Mouse (Mus musculus) midbrain, embryonic 10.5 days (tissue): Measurements from ENCODE around the gene Stx8. TPM values are rescaled to one million over a fixed set of nuclear protein-coding genes. Genes with fewer than 3 reads are reported as not detected.
A peak's percentile ranks its signal among the peaks of the same experiment; 100 is the strongest.

Experiments
- DNase-seq: peaks from one replicate; pipeline ENCODE4 v3.0.0-alpha.2; 2017; ENCODE audit warnings: low spot score
- H3K27ac ChIP-seq: fragments of 300-500 bp; sonication (generic); replicated peaks from 2 replicates; pipeline ENCODE4 v1.5.1; 2016; ENCODE audit warnings: mild to moderate bottlenecking
- H3K27me3 ChIP-seq: fragments of 300-500 bp; sonication (generic); 2 replicates; pipeline ENCODE4 v1.6.1; 2016; ENCODE audit warnings: low read depth, mild to moderate bottlenecking; ENCODE audit not compliant: poor library complexity, severe bottlenecking
- H3K36me3 ChIP-seq: fragments of 300-500 bp; sonication (generic); 2 replicates; pipeline ENCODE4 v1.6.1; 2016; ENCODE audit warnings: mild to moderate bottlenecking, moderate library complexity
- H3K4me1 ChIP-seq: fragments of 300-500 bp; sonication (generic); 2 replicates; pipeline ENCODE4 v1.6.1; 2016
- H3K4me3 ChIP-seq: fragments of 300-500 bp; sonication (generic); 2 replicates; pipeline ENCODE4 v1.5.1; 2016; ENCODE audit warnings: mild to moderate bottlenecking, moderate library complexity
- H3K9me3 ChIP-seq: fragments of 300-500 bp; sonication (generic); replicated peaks from 2 replicates; pipeline ENCODE4 v1.6.1; 2016; ENCODE audit warnings: mild to moderate bottlenecking
- WGBS: fragments of 180-500 bp; shearing (Covaris S2); methylation state at CpG from one replicate; pipeline ENCODE4 v1.1.7; 2016; 5-methylcytosine and 5-hydroxymethylcytosine counted together
- polyA plus RNA-seq: library from polyadenylated mRNA; unstranded; fragments of >200 nt; fragmentation: Nextera tagmentation; extraction: Ambion mirVana; gene quantifications from 2 replicates; pipeline ENCODE4 v1.2.1, GENCODE M21; 2016

The Stx8 gene
- polyA plus RNA-seq, 1 experiment from 2014 or later, result 47.0 TPM

- Histone ChIP-seq H3K27ac (no peak overlapping the region), H3K4me3 (no peak overlapping the region), H3K4me1 (peaks cover 8% of the 10 kb centered on the region), H3K27me3 (no peaks in the 10 kb centered on the region), H3K36me3 (no peaks in the 10 kb centered on the region), H3K9me3 (no peaks in the 10 kb centered on the region)
- no peak for DNase-seq
- 93% methylated on average over 3 of the region's 3 CpGs for whole genome bisulfite sequencing
Measured at GRCm38 (mm10) chr11:67998905-67999304, 32.9 kb downstream of the Stx8 start.

GRCm38 (mm10) chr11:67999629-68000028, 33.6 kb downstream of the Stx8 start:
- Histone ChIP-seq H3K36me3 (no peaks in the 10 kb centered on the region), H3K27ac (no peak overlapping the region), H3K4me3 (no peak overlapping the region), H3K9me3 (no peaks in the 10 kb centered on the region), H3K27me3 (no peaks in the 10 kb centered on the region), H3K4me1 (peaks cover 11% of the 10 kb centered on the region)
- DNase-seq, result no peak
- WGBS, result 79% methylated on average over 5 of the region's 5 CpGs

GRCm38 (mm10) chr11:68004191-68004590, 38.2 kb downstream of the Stx8 start:
- 20% methylated on average over 6 of the region's 6 CpGs for WGBS
- H3K4me3 ChIP-seq, result no peak overlapping the region
- peak; percentile 67 for DNase-seq
- peak overlapping the region; percentile 46; the same call in 1 of the 2 replicates for H3K27ac ChIP-seq
- H3K27me3 ChIP-seq, result no peaks in the 10 kb centered on the region
- H3K36me3 ChIP-seq, result no peaks in the 10 kb centered on the region
- no peaks in the 10 kb centered on the region for H3K9me3 ChIP-seq
- H3K4me1 ChIP-seq, result peaks cover 38% of the 10 kb centered on the region

GRCm38 (mm10) chr11:68006216-68006789, 40.3 kb downstream of the Stx8 start:
- peak overlapping the region; percentile 75 for H3K27ac ChIP-seq
- DNase-seq, result no peak
- no peaks in the 10 kb centered on the region for H3K36me3 ChIP-seq
- no peaks in the 10 kb centered on the region for H3K27me3 ChIP-seq
- peaks cover 38% of the 10 kb centered on the region for H3K4me1 ChIP-seq
- 46% methylated on average over 8 of the region's 8 CpGs for WGBS
- no peak overlapping the region for H3K4me3 ChIP-seq
- H3K9me3 ChIP-seq, result no peaks in the 10 kb centered on the region

GRCm38 (mm10) chr11:68007645-68008044, 41.7 kb downstream of the Stx8 start:
- H3K27ac ChIP-seq, result peak overlapping the region; percentile 76
- peaks cover 38% of the 10 kb centered on the region for H3K4me1 ChIP-seq
- no peaks in the 10 kb centered on the region for H3K9me3 ChIP-seq
- no peak for DNase-seq
- H3K4me3 ChIP-seq, result no peak overlapping the region
- H3K36me3 ChIP-seq, result no peaks in the 10 kb centered on the region
- WGBS, result 70% methylated on average over 6 of the region's 6 CpGs
- no peaks in the 10 kb centered on the region for H3K27me3 ChIP-seq

GRCm38 (mm10) chr11:68009377-68009776, 43.4 kb downstream of the Stx8 start:
- H3K27me3 ChIP-seq, result no peaks in the 10 kb centered on the region
- H3K4me1 ChIP-seq, result peaks cover 36% of the 10 kb centered on the region
- no peaks in the 10 kb centered on the region for H3K9me3 ChIP-seq
- H3K27ac ChIP-seq, result no peak overlapping the region
- no peak overlapping the region for H3K4me3 ChIP-seq
- DNase-seq, result no peak
- H3K36me3 ChIP-seq, result no peaks in the 10 kb centered on the region
- WGBS, result 88% methylated on average over 5 of the region's 5 CpGs

- no peak overlapping the region for H3K27ac ChIP-seq
- DNase-seq, result no peak
- 91% methylated on average over 7 of the region's 7 CpGs for WGBS
Measured at GRCm38 (mm10) chr11:68012207-68012606, 46.2 kb downstream of the Stx8 start.

GRCm38 (mm10) chr11:68018191-68018590, 52.2 kb downstream of the Stx8 start:
- DNase-seq, result no peak
- H3K27me3 ChIP-seq, result no peaks in the 10 kb centered on the region
- 91% methylated on average over 8 of the region's 8 CpGs for WGBS
- H3K27ac ChIP-seq, result no peak overlapping the region
- no peak overlapping the region for H3K4me3 ChIP-seq
- no peaks in the 10 kb centered on the region for H3K36me3 ChIP-seq
- H3K4me1 ChIP-seq, result peaks cover 18% of the 10 kb centered on the region
- no peaks in the 10 kb centered on the region for H3K9me3 ChIP-seq

More at GRCm38 (mm10) chr11:68012207-68012606, 46.2 kb downstream of the Stx8 start:
- Histone ChIP-seq H3K4me1 (peaks cover 19% of the 10 kb centered on the region), H3K4me3 (no peak overlapping the region), H3K9me3 (no peaks in the 10 kb centered on the region), H3K36me3 (no peaks in the 10 kb centered on the region), H3K27me3 (no peaks in the 10 kb centered on the region)

GRCm38 (mm10) chr11:68019156-68019555, 53.2 kb downstream of the Stx8 start:
- no peak overlapping the region for H3K27ac ChIP-seq
- no peak overlapping the region for H3K4me3 ChIP-seq
- H3K27me3 ChIP-seq, result no peaks in the 10 kb centered on the region
- peaks cover 23% of the 10 kb centered on the region for H3K4me1 ChIP-seq
- WGBS, result 82% methylated on average over 11 of the region's 11 CpGs
- H3K36me3 ChIP-seq, result no peaks in the 10 kb centered on the region
- DNase-seq, result no peak
- no peaks in the 10 kb centered on the region for H3K9me3 ChIP-seq

GRCm38 (mm10) chr11:68021976-68022375, 56.0 kb downstream of the Stx8 start:
- no peak for DNase-seq
- H3K27ac ChIP-seq, result no peak overlapping the region
- no peaks in the 10 kb centered on the region for H3K9me3 ChIP-seq
- H3K4me3 ChIP-seq, result no peak overlapping the region
- H3K4me1 ChIP-seq, result peaks cover 17% of the 10 kb centered on the region
- H3K36me3 ChIP-seq, result no peaks in the 10 kb centered on the region
- no peaks in the 10 kb centered on the region for H3K27me3 ChIP-seq
- 92% methylated on average over 7 of the region's 7 CpGs for WGBS

- 79% methylated on average over 5 of the region's 5 CpGs for WGBS
- peaks cover 17% of the 10 kb centered on the region for H3K4me1 ChIP-seq
- no peak overlapping the region for H3K27ac ChIP-seq
- DNase-seq, result no peak
- H3K4me3 ChIP-seq, result no peak overlapping the region
- H3K36me3 ChIP-seq, result no peaks in the 10 kb centered on the region
- no peaks in the 10 kb centered on the region for H3K9me3 ChIP-seq
- H3K27me3 ChIP-seq, result no peaks in the 10 kb centered on the region
Measured at GRCm38 (mm10) chr11:68022895-68023294, 56.9 kb downstream of the Stx8 start.

GRCm38 (mm10) chr11:68023811-68024369, 57.9 kb downstream of the Stx8 start:
- no peak for DNase-seq
- 91% methylated on average over 8 of the region's 8 CpGs for WGBS

GRCm38 (mm10) chr11:68026590-68026989, 60.6 kb downstream of the Stx8 start:
- Histone ChIP-seq H3K27me3 (no peaks in the 10 kb centered on the region), H3K4me1 (peaks cover 31% of the 10 kb centered on the region), H3K4me3 (no peak overlapping the region), H3K9me3 (no peaks in the 10 kb centered on the region), H3K36me3 (no peaks in the 10 kb centered on the region), H3K27ac (no peak overlapping the region)
- DNase-seq, result no peak
- 82% methylated on average over 5 of the region's 5 CpGs for WGBS

More at GRCm38 (mm10) chr11:68023811-68024369, 57.9 kb downstream of the Stx8 start:
- H3K36me3 ChIP-seq, result no peaks in the 10 kb centered on the region
- no peaks in the 10 kb centered on the region for H3K27me3 ChIP-seq
- H3K4me3 ChIP-seq, result no peak overlapping the region
- peaks cover 20% of the 10 kb centered on the region for H3K4me1 ChIP-seq
- H3K9me3 ChIP-seq, result no peaks in the 10 kb centered on the region
- no peak overlapping the region for H3K27ac ChIP-seq
